In the genomic region with DNA sequence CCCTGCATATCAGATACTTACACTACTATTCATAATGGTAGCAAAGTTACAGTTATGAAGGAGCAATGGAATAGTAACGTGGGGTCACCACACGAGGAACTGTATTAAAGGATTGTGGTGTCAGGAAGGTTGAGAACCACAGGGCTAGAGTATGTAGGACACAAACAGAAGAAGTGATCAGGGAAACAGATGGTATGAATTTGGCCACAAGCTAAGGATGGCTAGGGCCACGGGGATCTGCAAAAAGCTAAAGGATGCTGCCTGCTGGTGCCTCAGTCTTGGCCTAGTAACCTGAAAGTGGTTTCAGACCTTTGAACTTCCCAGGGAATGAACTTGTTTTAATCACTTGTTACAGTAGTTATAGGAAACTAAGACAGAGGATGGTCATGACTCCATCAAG, we compare ENCODE assay signal across 11 mouse cellular contexts.
"Had no signal": no experiment of that assay in that cellular context is flagged by ENCODE, and none has a peak within 500 bp of the region (broad histone marks: within the 10 kb centered on the region; RNA-seq: fewer than 3 reads in every experiment).

No protein-coding gene starts in this region.

- ATAC-seq: liver, postnatal 0 days; lung, postnatal 0 days; midbrain, embryonic 16.5 days had no signal

- DNase-seq: liver, postnatal 0 days; lung, adult 2 months; lung, postnatal 14 days; lung, postnatal 36 days; midbrain, embryonic 14.5 days; right cerebral cortex, postnatal 14 days; thymus, adult 18-20 months; thymus, postnatal 14 days; thymus, postnatal 36 days had no signal
